Mouse (Mus musculus) testis, adult 2 months (tissue): ENCODE results near the gene Notch4.

Source experiments
- CTCF ChIP-seq: fragments of 200-500 bp; IDR thresholded peaks from 2 replicates; pipeline ENCODE4 v1.5.1; 2012; ENCODE audit warnings: low read depth, mild to moderate bottlenecking, inconsistent platforms, low read length, moderate library complexity; ENCODE audit not compliant: control insufficient read depth, insufficient read depth, insufficient replicate concordance
- POLR2A ChIP-seq: fragments of 200-500 bp; IDR thresholded peaks from 2 replicates; pipeline ENCODE4 v1.6.1; 2012; ENCODE audit warnings: low read depth, mild to moderate bottlenecking, inconsistent platforms, low read length, moderate library complexity; ENCODE audit not compliant: control insufficient read depth

- TF ChIP-seq POLR2A: no peak
- TF ChIP-seq CTCF: no peak
These were observed 40.6 kb downstream of the Notch4 start for GRCm38 (mm10) chr17:34604511-34605237.
